In genomic region chr15:101938600-101939308, GRCm38 (mm10) we compare ENCODE assay signal across 20 mouse cellular contexts. TPM values are rescaled to one million over a fixed set of nuclear protein-coding genes. Genes with fewer than 3 reads are reported as not detected.
DNase-seq lines count a peak whose midpoint lies in the region; ATAC-seq and TF ChIP-seq lines count a peak whose summit lies in the region.
"Had no signal": no experiment of that assay in that cellular context is flagged by ENCODE, and none has a peak within 500 bp of the region (broad histone marks: within the 10 kb centered on the region; RNA-seq: fewer than 3 reads in every experiment).

No protein-coding gene starts in this region.

- H3K4me1 ChIP-seq in midbrain, embryonic 11.5 days (ENCODE audit: control insufficient read depth, insufficient read depth, low read length), result no peaks in the 10 kb centered on the region; the same call in 1 of the 2 replicates
- no peaks in the 10 kb centered on the region for H3K4me1 ChIP-seq in midbrain, postnatal 0 days (ENCODE audit: insufficient read depth, low read length)
- H3K4me1 ChIP-seq in brown adipose tissue, adult 24 weeks (ENCODE audit: control insufficient read depth, insufficient read depth, insufficient read length, low read length), result peaks cover 20% of the 10 kb centered on the region
- H3K4me1 ChIP-seq: liver, embryonic 13.5 days had no signal

- intact Hi-C loops in left cerebral cortex, postnatal 4 days (cut with DNase I), result no loop called here

- ATAC-seq in midbrain, embryonic 11.5 days (ENCODE audit: low FRiP score), result no peak
- no peak for ATAC-seq in midbrain, postnatal 0 days (ENCODE audit: low FRiP score)

- 85% methylated on average over 9 of the region's 9 CpGs for WGBS in midbrain, embryonic 11.5 days
- 84% methylated on average over 9 of the region's 9 CpGs for whole genome bisulfite sequencing in midbrain, postnatal 0 days

- no peak overlapping the region for H3K9ac ChIP-seq in midbrain, embryonic 11.5 days (ENCODE audit: low read length)
- no peak overlapping the region for H3K9ac ChIP-seq in midbrain, postnatal 0 days (replicated peaks; ENCODE audit: low read length, poor library complexity, severe bottlenecking)
- H3K9ac ChIP-seq: hindbrain, embryonic 15.5 days; liver, embryonic 13.5 days; neural tube, embryonic 13.5 days had no signal

- no peaks in the 10 kb centered on the region for H3K9me3 ChIP-seq in midbrain, embryonic 11.5 days (ENCODE audit: control insufficient read depth, low read length)
- H3K9me3 ChIP-seq in midbrain, postnatal 0 days (ENCODE audit: low read length), result no peaks in the 10 kb centered on the region
- H3K9me3 ChIP-seq: embryonic facial prominence, embryonic 10.5 days; hindbrain, embryonic 15.5 days; liver, embryonic 13.5 days; megakaryocyte, embryonic 14.5 days; neural tube, embryonic 13.5 days had no signal

- no peaks in the 10 kb centered on the region for H3K27me3 ChIP-seq in midbrain, embryonic 11.5 days (ENCODE audit: control insufficient read depth, insufficient read depth, low read length)
- H3K27me3 ChIP-seq in midbrain, postnatal 0 days (ENCODE audit: insufficient read depth, low read length), result no peaks in the 10 kb centered on the region
- H3K27me3 ChIP-seq: hindbrain, embryonic 15.5 days; liver, embryonic 13.5 days; neural tube, embryonic 13.5 days had no signal

- peak; percentile 20 for DNase-seq in kidney, adult 9 months
- no peak for DNase-seq in kidney, adult 18-20 months
- peak; percentile 21 for DNase-seq in midbrain, embryonic 11.5 days (ENCODE audit: low spot score, missing footprints)
- no peak for DNase-seq in midbrain, postnatal 0 days (ENCODE audit: low spot score)
- DNase-seq in urinary bladder, postnatal 36 days (ENCODE audit: low spot score in 2 of 2), result peak; percentile 62 to 67
- DNase-seq in left cerebral cortex, postnatal 4 days, result no peak
- DNase-seq: cerebellum, adult 11 months; cerebellum, postnatal 36 days; gastrocnemius, postnatal 14 days; liver, embryonic 13.5 days; thymus, adult 2 months had no signal

- no peak overlapping the region for H3K4me2 ChIP-seq in midbrain, embryonic 11.5 days
- no peak overlapping the region for H3K4me2 ChIP-seq in midbrain, postnatal 0 days (ENCODE audit: low read depth, low read length, poor library complexity, severe bottlenecking)
- H3K4me2 ChIP-seq: heart, embryonic 11.5 days; hindbrain, embryonic 15.5 days; liver, embryonic 13.5 days; neural tube, embryonic 13.5 days had no signal

- no peak overlapping the region for H3K27ac ChIP-seq in midbrain, embryonic 11.5 days (ENCODE audit: low read depth, low read length)
- H3K27ac ChIP-seq in midbrain, postnatal 0 days (ENCODE audit: low read depth, low read length), result no peak overlapping the region
- H3K27ac ChIP-seq in brown adipose tissue, adult 24 weeks (replicated peaks; ENCODE audit: low read depth, low read length), result peak overlapping the region; percentile 83
- H3K27ac ChIP-seq: embryonic facial prominence, embryonic 10.5 days; hindbrain, embryonic 15.5 days; liver, embryonic 13.5 days; neural tube, embryonic 13.5 days had no signal

- no peak for TF ChIP-seq CTCF in midbrain, postnatal 0 days (IDR thresholded peaks at IDR 0.05)

- no peaks in the 10 kb centered on the region for H3K36me3 ChIP-seq in midbrain, embryonic 11.5 days (ENCODE audit: control insufficient read depth, insufficient read depth, low read length)
- no peaks in the 10 kb centered on the region for H3K36me3 ChIP-seq in midbrain, postnatal 0 days (ENCODE audit: insufficient read depth, low read length)
- H3K36me3 ChIP-seq: embryonic facial prominence, embryonic 10.5 days; hindbrain, embryonic 15.5 days; liver, embryonic 13.5 days; neural tube, embryonic 13.5 days had no signal

- no peak overlapping the region for H3K4me3 ChIP-seq in midbrain, embryonic 11.5 days (ENCODE audit: low read depth, low read length)
- H3K4me3 ChIP-seq in midbrain, postnatal 0 days (ENCODE audit: low read depth, low read length), result no peak overlapping the region
- no peak overlapping the region for H3K4me3 ChIP-seq in brown adipose tissue, adult 24 weeks (ENCODE audit: insufficient read depth, low read depth, low read length)
- H3K4me3 ChIP-seq: embryonic facial prominence, embryonic 10.5 days; hindbrain, embryonic 15.5 days; liver, embryonic 13.5 days; megakaryocyte, embryonic 14.5 days; neural tube, embryonic 13.5 days had no signal

RNA-seq across cellular contexts. Expression of gene Krt79, which starts 1.4 kb away (rescaled TPM):
- 0.18 and 0.25 TPM in 2 replicates for polyA plus RNA-seq in midbrain, embryonic 11.5 days (2014; fragmentation: Nextera tagmentation; extraction: Ambion mirVana)
- total RNA-seq in midbrain, postnatal 0 days (2014; rRNA removed), result 2.3 TPM in 1 of 2 replicates, not detected in the other
- 0.15 and 0.28 TPM in 2 replicates for polyA plus RNA-seq in midbrain, postnatal 0 days (2015; fragmentation: Nextera tagmentation; extraction: Ambion mirVana)
- polyA plus RNA-seq in brown adipose tissue, adult 24 weeks (2012; ENCODE audit: insufficient read depth, insufficient read length, missing spikeins), result 15.1 and 19.0 TPM in 2 replicates
- under 1 TPM in 1 of 2 experiments, not detected in 1; 0.32 TPM for total RNA-seq in left cerebral cortex, postnatal 4 days (2021)
- total RNA-seq: gastrocnemius, postnatal 14 days; heart, postnatal 25 days; left cerebral cortex, postnatal 10 days; monocyte, adult 5-6 weeks had no signal
- polyA plus RNA-seq: liver, embryonic 13.5 days had no signal

RNA-seq across cellular contexts. Expression of gene Krt4, which starts 14.2 kb away (rescaled TPM):
- polyA plus RNA-seq in midbrain, embryonic 11.5 days (2014; fragmentation: Nextera tagmentation; extraction: Ambion mirVana), result not detected in 2 replicates
- 0.38 TPM in 1 of 2 replicates, not detected in the other for total RNA-seq in midbrain, postnatal 0 days (2014; rRNA removed)
- polyA plus RNA-seq in midbrain, postnatal 0 days (2015; fragmentation: Nextera tagmentation; extraction: Ambion mirVana), result not detected in 2 replicates
- polyA plus RNA-seq in brown adipose tissue, adult 24 weeks (2012; ENCODE audit: insufficient read depth, insufficient read length, missing spikeins), result not detected in 2 replicates
- under 1 TPM in 1 of 2 experiments, not detected in 1; 0.24 TPM for total RNA-seq in left cerebral cortex, postnatal 4 days (2021)
- total RNA-seq: heart, postnatal 25 days; left cerebral cortex, postnatal 10 days; monocyte, adult 5-6 weeks had no signal
- polyA plus RNA-seq: embryonic facial prominence, embryonic 10.5 days had no signal

RNA-seq across cellular contexts. Expression of gene Krt78, which starts 15.3 kb away (rescaled TPM):
- not detected in 2 replicates for polyA plus RNA-seq in midbrain, embryonic 11.5 days (2014; fragmentation: Nextera tagmentation; extraction: Ambion mirVana)
- total RNA-seq in midbrain, postnatal 0 days (2014; rRNA removed), result 0.49 TPM in 1 of 2 replicates, not detected in the other
- polyA plus RNA-seq in midbrain, postnatal 0 days (2015; fragmentation: Nextera tagmentation; extraction: Ambion mirVana), result not detected in 2 replicates
- polyA plus RNA-seq in brown adipose tissue, adult 24 weeks (2012; ENCODE audit: insufficient read depth, insufficient read length, missing spikeins), result not detected in 2 replicates
- total RNA-seq in left cerebral cortex, postnatal 4 days (2021), result not detected
- total RNA-seq: gastrocnemius, postnatal 14 days; heart, postnatal 25 days; monocyte, adult 5-6 weeks had no signal
- polyA plus RNA-seq: embryonic facial prominence, embryonic 10.5 days; heart, embryonic 11.5 days; hindbrain, embryonic 15.5 days; neural tube, embryonic 13.5 days had no signal

RNA-seq across cellular contexts. Expression of gene Krt76, which starts 46.0 kb away (rescaled TPM):
- polyA plus RNA-seq in midbrain, embryonic 11.5 days (2014; fragmentation: Nextera tagmentation; extraction: Ambion mirVana), result not detected in 2 replicates
- not detected in 2 replicates for total RNA-seq in midbrain, postnatal 0 days (2014; rRNA removed)
- polyA plus RNA-seq in midbrain, postnatal 0 days (2015; fragmentation: Nextera tagmentation; extraction: Ambion mirVana), result not detected in 2 replicates
- not detected in 2 replicates for polyA plus RNA-seq in brown adipose tissue, adult 24 weeks (2012; ENCODE audit: insufficient read depth, insufficient read length, missing spikeins)
- not detected for total RNA-seq in left cerebral cortex, postnatal 4 days (2021)
- total RNA-seq: gastrocnemius, postnatal 14 days; heart, postnatal 25 days; left cerebral cortex, postnatal 10 days; monocyte, adult 5-6 weeks had no signal
- polyA plus RNA-seq: embryonic facial prominence, embryonic 10.5 days; heart, embryonic 11.5 days; hindbrain, embryonic 15.5 days; liver, embryonic 13.5 days; neural tube, embryonic 13.5 days had no signal

Comparison
In these comparisons a context has a peak if more than half of its experiments do, and no peak if none do; other contexts are left out.
1. DNase-seq: peak in kidney, adult 9 months (single experiment), midbrain, embryonic 11.5 days (single experiment) and urinary bladder, postnatal 36 days (2 of 2); none in kidney, adult 18-20 months (single experiment), midbrain, postnatal 0 days (single experiment) and left cerebral cortex, postnatal 4 days (single experiment).
2. RNA of gene Krt79, which starts 1.4 kb away (polyA plus RNA-seq): 15.1 to 19.0 TPM in brown adipose tissue, adult 24 weeks; 0.15 to 0.28 TPM in midbrain, postnatal 0 days and 0.18 to 0.25 TPM in midbrain, embryonic 11.5 days; every median in the first group is over 10 times any median in the second.